Mouse (Mus musculus) liver, postnatal 0 days (tissue): ENCODE data around the gene Flad1.

ENCODE experiments used
- CTCF ChIP-seq: sonication (generic); IDR thresholded peaks from 2 replicates; pipeline ENCODE4 v1.5.1; 2016; ENCODE audit warnings: antibody characterized with exemption, low read depth
- EP300 ChIP-seq: IDR thresholded peaks from 2 replicates; pipeline ENCODE4 v1.6.1; 2016; ENCODE audit warnings: antibody characterized with exemption, low read depth, mild to moderate bottlenecking

DNA sequence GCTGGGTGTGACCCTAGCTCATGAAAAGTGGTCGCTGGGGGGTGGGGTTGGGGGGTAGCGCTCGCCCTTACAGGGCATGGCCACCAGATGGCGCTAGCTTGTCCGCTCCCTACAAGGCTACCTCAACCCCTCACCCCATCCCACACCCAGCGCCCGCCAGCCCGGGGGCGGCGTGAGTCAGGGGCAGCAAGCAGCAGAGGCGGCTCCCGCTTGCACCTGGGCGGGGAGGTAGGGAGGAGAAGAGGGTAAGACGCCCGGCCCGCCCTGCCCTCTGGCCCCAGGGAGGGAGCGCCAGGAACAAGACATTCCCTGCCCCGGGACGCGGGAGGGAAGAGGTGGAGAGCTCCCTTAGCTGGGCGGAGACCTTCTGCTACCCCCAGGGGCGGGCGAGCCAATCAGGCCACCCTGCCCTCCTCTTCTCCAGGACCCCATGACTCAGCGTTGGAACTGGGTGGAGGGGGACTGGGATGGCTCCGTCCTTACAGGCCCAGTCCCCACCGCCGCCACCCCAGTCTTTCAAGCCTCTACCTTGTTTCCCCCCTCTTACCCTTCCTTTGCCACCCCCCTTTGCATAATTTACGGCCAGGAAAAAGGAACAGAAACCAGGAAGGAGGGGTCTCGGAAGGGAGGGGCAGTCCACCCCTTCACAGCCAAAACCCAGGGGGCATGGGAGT, 33.1 kb downstream of the Flad1 start:
- TF ChIP-seq EP300 (no peak), CTCF (peak; percentile 92)
